Mouse (Mus musculus): ENCODE results near the gene Mrpl20. TPM values are rescaled to one million over a fixed set of nuclear protein-coding genes. Genes with fewer than 3 reads are reported as not detected.

The Mrpl20 gene
- total RNA-seq (2021) = 10 to 100 TPM; 83.0 to 87.4 TPM

GRCm38 (mm10) chr4:155802741-155803339 lies at the start of gene Mrpl20:
TSS of gene Mrpl20 (plus strand) at chr4:155802878.
- DNase-seq = no peak

GRCm38 (mm10) chr4:155757011-155757410 lies 45.7 kb upstream of the Mrpl20 start:
- no peak for DNase-seq

GRCm38 (mm10) chr4:155759862-155760612 lies 42.6 kb upstream of the Mrpl20 start:
- DNase-seq = no peak

- DNase-seq = peak; percentile 97 to 98
These were observed 41.9 kb upstream of the Mrpl20 start, which contains the start of gene Atad3a for GRCm38 (mm10) chr4:155760613-155761355. TSS of gene Atad3a (minus strand) at chr4:155761093.

- no peak for DNase-seq
These were observed 41.1 kb upstream of the Mrpl20 start for GRCm38 (mm10) chr4:155761356-155762099.

- no peak for DNase-seq
These were observed 40.3 kb upstream of the Mrpl20 start for GRCm38 (mm10) chr4:155762357-155762756.

GRCm38 (mm10) chr4:155769496-155769879 lies 33.2 kb upstream of the Mrpl20 start:
- DNase-seq = no peak

GRCm38 (mm10) chr4:155769880-155770512 lies 32.7 kb upstream of the Mrpl20 start:
- DNase-seq = peak; percentile 86 to 87

GRCm38 (mm10) chr4:155770626-155771025 lies 32.1 kb upstream of the Mrpl20 start:
- no peak for DNase-seq

GRCm38 (mm10) chr4:155771706-155772105 lies 31.0 kb upstream of the Mrpl20 start:
- no peak for DNase-seq

GRCm38 (mm10) chr4:155772786-155773185 lies 29.9 kb upstream of the Mrpl20 start:
- no peak for DNase-seq

GRCm38 (mm10) chr4:155773335-155774078 lies 29.2 kb upstream of the Mrpl20 start:
- no peak for DNase-seq

GRCm38 (mm10) chr4:155774280-155774754 lies 28.4 kb upstream of the Mrpl20 start, which contains the start of gene Vwa1:
TSS of gene Vwa1 (minus strand) at chr4:155774698.
- peak; percentile 81 to 83 for DNase-seq

- DNase-seq = peak in 1 of 2 experiments; percentile 50
These were observed 27.5 kb upstream of the Mrpl20 start for GRCm38 (mm10) chr4:155774971-155775740.

- no peak for DNase-seq
These were observed 26.8 kb upstream of the Mrpl20 start for GRCm38 (mm10) chr4:155775855-155776254.

- DNase-seq = no peak
These were observed 25.9 kb upstream of the Mrpl20 start for GRCm38 (mm10) chr4:155776704-155777335.

GRCm38 (mm10) chr4:155777816-155778215 lies 24.9 kb upstream of the Mrpl20 start:
- no peak for DNase-seq

- no peak for DNase-seq
These were observed 23.2 kb upstream of the Mrpl20 start for GRCm38 (mm10) chr4:155779498-155779897.

GRCm38 (mm10) chr4:155780895-155781294 lies 21.8 kb upstream of the Mrpl20 start:
- no peak for DNase-seq

Measured in layer of hippocampus, postnatal 36 days (tissue).